Mouse (Mus musculus): ENCODE measurements around the gene Itpr2.

The Itpr2 gene

DNA sequence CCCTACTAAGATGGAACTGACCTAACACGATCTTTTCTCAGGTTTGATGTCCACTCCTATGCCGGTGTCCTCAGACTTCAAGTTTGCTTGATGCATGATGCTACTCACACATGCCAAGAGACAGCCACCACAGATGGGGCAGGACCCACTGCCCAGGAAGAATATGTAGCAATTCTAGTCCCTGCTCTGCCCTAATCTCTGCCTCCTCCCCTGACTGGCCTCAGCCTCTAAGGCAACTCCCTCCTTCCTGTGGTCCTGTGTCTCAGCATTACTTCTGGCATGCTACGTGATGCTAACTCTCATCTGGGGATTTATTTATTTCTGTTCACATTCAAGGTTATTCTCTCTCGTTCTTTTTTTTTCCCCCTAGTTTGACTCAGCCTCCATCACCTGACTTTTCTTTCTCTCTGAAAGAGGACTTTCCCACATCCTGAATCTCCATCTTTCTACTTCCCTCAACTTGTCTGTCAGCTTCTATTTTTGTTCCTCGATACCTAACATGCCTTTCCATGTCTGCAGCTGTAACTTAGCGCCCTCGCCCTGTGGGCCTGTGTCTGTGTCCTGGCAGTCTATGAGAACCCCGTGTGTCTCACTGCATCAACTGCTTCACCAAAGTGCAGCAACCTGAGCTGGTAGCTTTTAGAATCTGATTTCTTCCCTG lies 279.5 kb downstream of the Itpr2 start:
- DNase-seq (ENCODE audit: low spot score in 2 of 2), result no peak

DNA sequence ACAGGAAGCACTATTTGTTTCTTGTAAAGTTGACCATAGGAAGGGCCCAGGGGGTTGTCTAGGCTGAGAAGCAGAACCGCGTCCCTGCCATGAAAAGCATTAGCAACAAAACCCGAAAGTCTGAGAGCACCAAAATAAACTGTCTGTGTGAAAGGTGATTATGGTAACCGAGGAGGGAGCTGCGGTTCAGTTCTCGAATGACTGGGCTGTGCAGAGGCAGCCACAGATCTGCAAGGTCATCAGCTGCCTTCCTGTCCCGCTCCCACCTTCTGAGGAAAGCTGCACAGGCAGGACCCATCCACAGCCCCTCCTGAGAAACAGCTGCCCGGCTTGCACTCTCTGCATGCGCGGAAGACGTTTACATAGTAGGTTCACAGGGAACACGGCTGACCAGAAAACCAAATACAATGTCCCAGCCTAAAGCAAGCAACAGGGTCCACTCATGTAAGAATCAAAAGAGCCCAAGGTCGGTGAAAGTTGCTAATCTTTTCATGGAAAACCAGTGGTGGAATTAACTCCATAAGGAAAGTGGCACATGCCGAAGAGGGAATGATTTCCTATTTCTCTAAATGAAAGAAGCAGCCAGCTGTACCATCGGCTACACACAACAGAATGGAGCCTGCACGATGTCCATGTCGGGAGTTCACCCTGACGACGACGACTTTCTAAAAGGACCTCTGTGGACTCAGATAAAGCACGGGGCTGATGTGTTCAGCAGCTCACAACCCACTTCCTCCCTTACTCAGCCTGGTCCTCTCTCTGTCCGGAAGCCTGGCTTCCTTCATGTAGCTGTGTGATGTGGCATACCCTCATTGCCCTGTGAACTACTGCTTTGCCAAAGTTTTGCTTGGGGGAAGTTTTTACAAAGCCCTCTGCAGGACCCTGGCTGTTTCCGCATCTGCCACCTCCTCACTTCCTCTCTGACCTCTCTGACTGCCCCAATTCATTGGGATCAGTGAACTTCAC lies 280.4 kb downstream of the Itpr2 start:
- DNase-seq (ENCODE audit: low spot score in 2 of 2), result peak in 1 of 2 experiments; percentile 20

DNA sequence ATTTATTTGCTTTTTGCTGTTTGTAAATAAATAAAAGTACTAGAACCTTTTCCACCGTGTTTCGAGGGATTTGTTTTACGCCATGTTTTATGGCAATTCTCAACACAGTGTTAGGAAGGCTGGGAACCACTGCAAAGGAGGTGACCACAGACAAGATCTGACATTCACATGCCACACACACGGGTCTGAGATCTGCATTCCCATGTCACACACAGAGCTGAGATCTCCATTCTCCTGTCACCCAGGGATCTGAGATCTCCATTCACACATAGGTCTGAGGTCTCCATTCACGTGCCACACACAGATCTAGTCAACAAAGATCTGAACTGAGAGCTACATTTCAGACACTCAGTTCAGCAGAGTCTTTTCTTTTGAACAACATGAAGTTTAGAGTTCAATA lies 282.0 kb downstream of the Itpr2 start:
- no peak for DNase-seq (ENCODE audit: low spot score in 2 of 2)

- no peak for DNase-seq (ENCODE audit: low spot score in 2 of 2)
Measured at GRCm38 (mm10) chr6:146219534-146219933, 282.5 kb downstream of the Itpr2 start.

DNA sequence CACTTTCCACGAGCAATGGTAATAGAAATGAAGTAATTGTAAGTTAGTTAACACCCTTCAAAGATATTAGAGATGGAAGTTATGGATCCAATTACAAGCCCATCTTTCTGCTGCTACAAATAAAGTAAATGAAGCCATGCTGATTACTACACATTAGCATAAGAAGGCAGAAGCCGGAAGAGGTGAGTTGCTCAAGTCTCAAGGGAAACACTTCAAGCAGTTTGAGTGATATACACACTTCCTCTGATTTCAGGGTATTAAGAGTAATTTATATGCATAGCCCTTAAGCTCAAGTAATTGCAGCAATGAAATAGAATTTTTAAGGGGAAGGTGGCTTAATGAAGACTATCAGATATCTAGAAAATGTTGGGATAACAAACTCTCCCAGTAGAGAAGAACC lies 286.7 kb downstream of the Itpr2 start:
- DNase-seq (ENCODE audit: low spot score in 2 of 2), result no peak

DNA sequence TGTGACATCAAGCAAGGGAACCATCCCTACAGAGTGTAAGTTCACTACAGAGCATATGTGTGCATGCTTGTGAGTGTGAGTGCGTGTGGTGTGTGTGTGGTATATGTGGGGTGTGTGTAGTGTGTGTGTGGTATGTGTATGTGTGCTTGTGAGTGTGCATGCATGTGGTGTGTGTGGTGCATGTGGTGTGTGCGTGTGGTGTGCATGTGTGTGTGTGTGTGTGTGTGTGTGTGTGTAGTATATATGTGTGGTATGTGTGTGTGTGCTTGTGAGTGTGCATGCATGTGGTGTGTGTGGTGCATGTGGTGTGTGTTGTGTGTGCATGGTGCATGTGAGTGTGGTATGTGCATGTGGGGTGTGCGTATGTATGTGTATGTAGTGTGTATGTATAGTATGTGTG lies 289.7 kb downstream of the Itpr2 start:
- no peak for DNase-seq (ENCODE audit: low spot score in 2 of 2)

DNA sequence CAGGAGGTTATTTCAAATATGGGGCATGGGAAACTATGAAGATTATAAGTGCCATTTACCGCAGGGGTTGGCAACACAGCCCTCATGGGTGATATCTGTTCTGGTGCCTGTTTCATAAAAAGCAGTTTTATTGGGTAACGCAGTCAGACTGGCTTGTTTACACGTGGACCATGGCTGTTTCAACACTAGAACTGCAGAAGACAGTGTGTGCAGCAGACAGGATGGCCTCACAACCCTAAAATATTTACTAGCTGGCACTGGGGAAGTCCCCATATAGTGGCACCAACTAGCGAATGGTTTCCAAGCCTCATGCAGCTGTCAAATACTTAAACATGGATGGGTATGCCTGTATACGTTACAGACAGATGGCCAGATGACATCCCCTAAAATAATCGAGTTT lies 290.8 kb downstream of the Itpr2 start:
- no peak for DNase-seq (ENCODE audit: low spot score in 2 of 2)

DNA sequence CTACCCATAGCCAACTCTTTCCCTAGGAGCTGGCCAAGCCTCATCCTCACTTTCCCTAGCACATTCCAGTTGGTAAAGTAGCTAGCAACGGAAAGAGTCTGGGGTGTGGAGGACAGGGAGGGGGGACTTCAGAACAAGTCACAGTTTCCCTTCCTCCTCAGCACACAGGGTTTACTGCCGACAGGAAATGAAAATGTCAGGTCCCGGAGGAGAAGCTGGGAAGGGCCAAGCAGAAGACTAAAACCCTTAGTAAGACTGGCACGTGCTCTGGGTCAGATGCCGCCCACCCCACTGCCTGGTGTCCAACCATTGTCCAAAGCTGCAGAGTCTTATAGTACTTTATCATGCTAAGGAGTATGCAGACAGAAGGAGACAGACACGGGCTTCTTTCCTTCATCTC lies 293.0 kb downstream of the Itpr2 start:
- DNase-seq (ENCODE audit: low spot score in 2 of 2), result no peak

- no peak for DNase-seq (ENCODE audit: low spot score in 2 of 2)
Measured at GRCm38 (mm10) chr6:146207204-146207959, 294.6 kb downstream of the Itpr2 start.

DNA sequence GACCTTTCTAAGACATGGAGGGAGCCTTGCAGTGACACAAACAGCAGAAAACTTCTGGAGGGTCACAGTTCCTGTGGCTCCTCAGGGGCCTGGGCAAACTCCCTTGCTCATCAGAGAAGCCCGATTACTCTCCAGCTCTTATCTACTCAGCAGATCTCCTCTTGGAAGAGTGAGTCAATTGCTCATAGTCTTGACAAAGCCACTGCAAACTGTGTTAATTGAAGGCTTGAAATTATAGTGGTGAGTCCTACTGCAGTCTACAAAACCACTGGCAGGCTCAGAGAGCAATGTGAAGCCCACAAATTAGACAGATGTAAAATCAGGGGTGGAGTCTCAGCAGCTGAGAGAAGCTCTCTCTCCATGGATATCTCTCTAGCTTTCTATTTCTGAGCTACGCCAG lies 296.9 kb downstream of the Itpr2 start:
- no peak for DNase-seq (ENCODE audit: low spot score in 2 of 2)

- no peak for DNase-seq (ENCODE audit: low spot score in 2 of 2)
Measured at GRCm38 (mm10) chr6:146204470-146204869, 297.6 kb downstream of the Itpr2 start.

- no peak for DNase-seq (ENCODE audit: low spot score in 2 of 2)
Measured at GRCm38 (mm10) chr6:146197868-146198379, 304.1 kb downstream of the Itpr2 start.

GRCm38 (mm10) chr6:146196701-146197100 lies 305.3 kb downstream of the Itpr2 start:
- no peak for DNase-seq (ENCODE audit: low spot score in 2 of 2)

- no peak for DNase-seq (ENCODE audit: low spot score in 2 of 2)
Measured at GRCm38 (mm10) chr6:146195854-146196457, 306.1 kb downstream of the Itpr2 start.

DNA sequence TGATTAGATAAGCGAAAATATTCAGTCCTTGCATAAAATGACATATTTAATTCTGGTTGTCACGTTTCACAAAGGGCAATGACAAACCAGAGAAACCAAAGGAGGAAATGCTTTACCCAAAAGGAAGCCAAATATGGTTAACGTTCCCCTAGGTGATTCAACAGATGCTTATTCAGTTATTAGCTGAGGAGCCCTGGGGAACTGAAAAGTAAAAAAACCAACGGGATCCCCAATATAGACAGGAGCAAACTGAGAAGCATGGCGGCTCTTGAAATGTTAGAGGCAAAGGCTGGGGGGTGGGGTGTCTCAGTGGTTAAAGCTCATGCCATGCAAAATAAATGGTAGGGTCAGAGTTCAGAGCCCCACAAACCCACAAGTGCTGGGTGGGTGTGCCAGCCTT lies 310.1 kb downstream of the Itpr2 start:
- no peak for DNase-seq (ENCODE audit: low spot score in 2 of 2)

GRCm38 (mm10) chr6:146190006-146190405 lies 312.0 kb downstream of the Itpr2 start:
- DNase-seq (ENCODE audit: low spot score in 2 of 2), result no peak

DNA sequence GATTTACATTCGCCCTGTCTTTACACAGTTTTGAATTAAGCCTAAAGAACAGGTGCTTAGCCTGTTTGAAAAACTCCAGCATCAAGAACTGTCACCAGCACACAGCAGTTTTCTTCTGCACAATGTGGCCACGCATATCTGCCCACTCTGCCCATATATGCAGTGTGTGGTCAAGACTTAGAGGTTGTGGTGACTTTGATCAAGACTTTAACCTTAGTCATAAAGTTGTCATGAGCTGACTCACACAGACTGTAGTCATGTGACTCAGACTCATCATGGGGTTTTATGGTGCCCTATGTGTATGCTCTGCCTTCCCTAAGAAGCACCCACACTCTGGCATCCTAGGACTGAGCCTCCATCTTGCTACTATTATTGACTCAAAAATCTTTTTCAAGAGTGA lies 316.5 kb downstream of the Itpr2 start:
- DNase-seq (ENCODE audit: low spot score in 2 of 2), result no peak

GRCm38 (mm10) chr6:146184771-146185170 lies 317.3 kb downstream of the Itpr2 start:
- no peak for DNase-seq (ENCODE audit: low spot score in 2 of 2)

DNA sequence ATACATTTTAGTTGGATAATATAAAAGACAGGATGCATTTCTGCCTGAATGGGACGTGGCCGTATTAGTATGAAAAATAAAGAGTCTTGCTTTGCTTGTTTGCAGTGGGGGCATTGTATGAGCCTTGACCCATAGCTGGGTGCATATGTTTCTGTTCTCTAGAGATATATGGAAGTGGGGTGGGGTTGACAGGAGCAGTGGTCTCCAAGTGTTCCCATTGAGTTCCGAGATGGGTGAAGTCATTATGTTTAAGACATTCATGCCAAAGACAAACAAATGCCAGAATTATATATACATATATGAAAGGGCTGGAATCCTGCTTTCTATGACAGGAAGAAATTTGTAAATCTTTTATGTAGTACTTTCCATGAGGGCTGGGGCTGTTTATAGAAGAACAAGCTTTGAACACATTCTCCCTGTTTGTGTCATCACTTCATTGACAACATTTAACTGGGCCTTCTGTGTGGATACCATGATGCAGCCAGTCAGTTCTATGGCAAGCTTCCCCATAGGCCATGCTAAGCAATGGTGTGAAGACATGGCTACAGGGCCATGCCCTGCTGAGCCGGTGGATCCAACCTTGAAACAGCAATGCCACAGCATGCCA lies 327.3 kb downstream of the Itpr2 start:
- no peak for DNase-seq (ENCODE audit: low spot score in 2 of 2)

DNA sequence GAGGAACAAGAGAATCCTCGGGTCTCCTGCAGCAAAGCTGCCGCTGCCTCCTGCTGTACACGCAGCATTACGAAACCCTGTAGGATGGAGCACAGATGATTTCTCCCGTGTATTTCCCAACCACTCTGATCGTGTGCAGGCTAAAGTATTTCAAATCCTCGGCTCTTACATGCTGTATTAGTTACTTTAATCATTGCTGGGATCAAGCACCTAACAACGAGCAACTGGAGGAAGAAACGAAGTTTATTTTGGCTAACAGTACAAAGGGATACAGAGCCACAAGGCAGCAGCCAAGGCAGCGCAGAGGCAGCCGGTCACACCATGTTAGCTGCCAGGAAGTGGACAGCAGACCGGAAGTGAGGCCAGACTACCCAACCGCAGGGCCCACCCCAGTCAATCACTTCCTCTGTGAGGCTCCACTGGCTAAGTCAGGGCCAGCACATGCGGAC lies 331.4 kb downstream of the Itpr2 start:
- DNase-seq (ENCODE audit: low spot score in 2 of 2), result peak; percentile 33 to 42

GRCm38 (mm10) chr6:146167207-146167606 lies 334.8 kb downstream of the Itpr2 start:
- DNase-seq (ENCODE audit: low spot score in 2 of 2), result no peak

Measured in frontal cortex, postnatal 10 days (tissue).